Comparison of ENCODE assay signal across 9 mouse cellular contexts in the genomic region with DNA sequence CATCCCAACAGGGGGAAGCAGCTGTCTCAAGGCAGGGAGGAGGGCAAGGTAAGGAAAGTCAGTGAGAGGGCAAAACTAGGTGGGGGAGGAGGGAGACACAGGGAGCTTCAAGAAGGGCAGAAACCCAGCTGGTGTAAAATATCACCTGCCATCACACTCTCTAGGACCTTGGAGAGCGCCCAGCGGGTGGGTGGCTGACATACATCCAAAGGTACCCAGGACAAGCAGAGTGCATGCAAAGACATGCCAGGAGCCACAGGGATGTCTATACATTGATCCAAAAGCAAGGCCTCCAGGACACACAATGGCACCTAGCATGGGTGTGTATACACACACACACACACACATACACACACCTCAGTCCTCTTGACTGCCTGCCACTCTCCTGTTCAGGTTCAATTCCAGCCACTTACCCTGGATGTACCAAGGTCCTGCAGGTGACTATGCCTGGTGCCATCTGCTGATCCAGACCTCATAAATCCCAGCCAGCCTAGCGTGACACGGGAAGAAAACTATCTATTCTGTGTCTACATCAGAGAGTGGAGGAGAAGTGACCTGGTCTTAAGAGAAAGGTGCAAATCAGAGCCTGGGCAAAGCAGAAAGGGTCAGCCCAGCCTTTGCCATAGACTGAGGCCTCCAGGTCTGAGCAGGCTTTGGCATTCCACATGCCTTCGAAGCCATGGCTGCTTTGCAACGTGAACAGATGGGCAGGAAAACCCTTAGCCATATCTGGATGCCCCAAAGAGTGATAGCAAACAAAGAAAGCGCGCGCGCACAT. TPM values are rescaled to one million over a fixed set of nuclear protein-coding genes. Genes with fewer than 3 reads are reported as not detected.
A peak's percentile ranks its signal among the peaks of the same experiment; 100 is the strongest.
DNase-seq lines count a peak whose midpoint lies in the region; ATAC-seq lines count a peak whose summit lies in the region.
"Had no signal": no experiment of that assay in that cellular context is flagged by ENCODE, and none has a peak within 500 bp of the region (broad histone marks: within the 10 kb centered on the region; RNA-seq: fewer than 3 reads in every experiment).

No protein-coding gene starts in this region.

- peak; percentile 49; the same call in 1 of the 2 replicates for ATAC-seq in granulocyte monocyte progenitor cell, adult 5-6 weeks (replicated peaks; ENCODE audit: poor library complexity, severe bottlenecking)
- ATAC-seq: Patski had no signal

- peak; percentile 60 for DNase-seq in cerebellum, adult 9-11 months
- DNase-seq in cerebellum, adult 9-10 months = no peak
- DNase-seq in testis, postnatal 10 days (ENCODE audit: low spot score) = peak; percentile 54
- DNase-seq in testis, postnatal 14 days (ENCODE audit: low spot score) = no peak
- DNase-seq in thymus, postnatal 4 days = peak; percentile 71
- DNase-seq in right cerebral cortex, postnatal 4 days = no peak
- no peak for DNase-seq in gastrocnemius, adult 18-20 months (ENCODE audit: low spot score)

RNA-seq across cellular contexts. Expression of gene Rap1gap2, which starts 25.6 kb away (rescaled TPM):
- total RNA-seq in granulocyte monocyte progenitor cell, adult 5-6 weeks (2014; fragmentation: Nextera tagmentation) = 1.1 and 3.2 TPM in 2 replicates
- total RNA-seq in granulocyte monocyte progenitor cell, adult 5-6 weeks (2017) = 0.78 and 0.82 TPM in 2 replicates
- total RNA-seq in gastrocnemius, adult 18-20 months (2021) = 1 to 10 TPM; 5.1 to 6.7 TPM

RNA-seq across cellular contexts. Expression of gene Ccdc92b, which starts 34.3 kb away (rescaled TPM):
- not detected in 2 replicates for total RNA-seq in granulocyte monocyte progenitor cell, adult 5-6 weeks (2014; fragmentation: Nextera tagmentation)
- total RNA-seq in granulocyte monocyte progenitor cell, adult 5-6 weeks (2017) = not detected in 2 replicates
- total RNA-seq in gastrocnemius, adult 18-20 months (2021) = under 1 TPM; 0.05 TPM

Comparison
In these comparisons a context has a peak if more than half of its experiments do, and no peak if none do; other contexts are left out.
1. DNase-seq: peak in cerebellum, adult 9-11 months (single experiment), testis, postnatal 10 days (single experiment) and thymus, postnatal 4 days (single experiment); none in cerebellum, adult 9-10 months (single experiment), testis, postnatal 14 days (single experiment), right cerebral cortex, postnatal 4 days (single experiment) and gastrocnemius, adult 18-20 months (single experiment).